Mouse (Mus musculus): ENCODE data around the gene Rnf145. TPM values are rescaled to one million over a fixed set of nuclear protein-coding genes. Genes with fewer than 3 reads are reported as not detected.
"Not testable (repeated sequence)": the region's sequence is repeated elsewhere in the genome, so short reads cannot be mapped to it uniquely, and the experiment has no call there.

Rnf145 gene
- polyA plus RNA-seq, 1 experiment: 43.3 TPM

DNA sequence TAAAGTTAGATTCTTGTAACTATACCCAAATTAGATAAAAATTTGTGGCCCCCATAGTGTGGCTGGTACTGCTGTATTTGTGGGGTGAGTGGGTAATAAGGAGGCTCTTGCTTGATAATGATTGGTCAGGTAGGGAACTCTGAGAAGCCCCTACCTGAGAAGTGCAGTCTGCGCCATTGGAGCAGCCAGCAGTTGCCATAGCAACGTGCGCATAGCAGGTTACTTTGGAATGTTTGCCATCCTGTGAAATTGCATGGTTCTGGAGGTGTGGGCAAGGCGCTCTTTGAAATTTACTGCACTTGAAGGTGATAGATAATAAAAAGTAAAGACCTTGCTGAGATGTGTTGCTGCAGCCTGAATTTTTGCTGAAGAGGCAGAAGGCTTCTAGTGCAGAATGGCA, 35.6 kb downstream of the Rnf145 start:
- no peak overlapping the region for H3K27ac ChIP-seq (ENCODE audit: insufficient read depth, low read depth, low read length)
- no peak for TF ChIP-seq CTCF (IDR thresholded peaks at IDR 0.05; ENCODE audit: low read depth, low read length)
- TF ChIP-seq POLR2A (IDR thresholded peaks at IDR 0.05; ENCODE audit: borderline replicate concordance, low read depth, low read length): no peak
- no peak overlapping the region for H3K4me3 ChIP-seq (ENCODE audit: insufficient read depth, low read length)
- H3K4me1 ChIP-seq (ENCODE audit: control insufficient read depth, insufficient read depth, low read length): no peaks in the 10 kb centered on the region

GRCm38 (mm10) chr11:44558521-44558920, 39.8 kb downstream of the Rnf145 start:
- no peak overlapping the region for H3K27ac ChIP-seq (ENCODE audit: insufficient read depth, low read depth, low read length)
- no peaks in the 10 kb centered on the region for H3K4me1 ChIP-seq (ENCODE audit: control insufficient read depth, insufficient read depth, low read length)
- TF ChIP-seq CTCF (IDR thresholded peaks at IDR 0.05; ENCODE audit: low read depth, low read length) (no peak), POLR2A (IDR thresholded peaks at IDR 0.05; ENCODE audit: borderline replicate concordance, low read depth, low read length) (no peak)
- H3K4me3 ChIP-seq (ENCODE audit: insufficient read depth, low read length): no peak overlapping the region

- no peak for TF ChIP-seq CTCF (IDR thresholded peaks at IDR 0.05; ENCODE audit: low read depth, low read length)
- no peak for TF ChIP-seq POLR2A (IDR thresholded peaks at IDR 0.05; ENCODE audit: borderline replicate concordance, low read depth, low read length)
- Histone ChIP-seq H3K27ac (ENCODE audit: insufficient read depth, low read depth, low read length) (no peak overlapping the region), H3K4me3 (ENCODE audit: insufficient read depth, low read length) (no peak overlapping the region), H3K4me1 (ENCODE audit: control insufficient read depth, insufficient read depth, low read length) (no peaks in the 10 kb centered on the region)
These were observed 40.7 kb downstream of the Rnf145 start for GRCm38 (mm10) chr11:44559466-44559865.

GRCm38 (mm10) chr11:44560396-44560795, 41.6 kb downstream of the Rnf145 start:
- Histone ChIP-seq H3K4me1 (ENCODE audit: control insufficient read depth, insufficient read depth, low read length) (no peaks in the 10 kb centered on the region), H3K4me3 (ENCODE audit: insufficient read depth, low read length) (no peak overlapping the region), H3K27ac (ENCODE audit: insufficient read depth, low read depth, low read length) (no peak overlapping the region)
- TF ChIP-seq POLR2A (IDR thresholded peaks at IDR 0.05; ENCODE audit: borderline replicate concordance, low read depth, low read length): no peak
- no peak for TF ChIP-seq CTCF (IDR thresholded peaks at IDR 0.05; ENCODE audit: low read depth, low read length)

- TF ChIP-seq CTCF (IDR thresholded peaks at IDR 0.05; ENCODE audit: low read depth, low read length) (no peak), POLR2A (IDR thresholded peaks at IDR 0.05; ENCODE audit: borderline replicate concordance, low read depth, low read length) (no peak)
- H3K4me1 ChIP-seq (ENCODE audit: control insufficient read depth, insufficient read depth, low read length): no peaks in the 10 kb centered on the region
- no peak overlapping the region for H3K4me3 ChIP-seq (ENCODE audit: insufficient read depth, low read length)
- no peak overlapping the region for H3K27ac ChIP-seq (ENCODE audit: insufficient read depth, low read depth, low read length)
These were observed 42.8 kb downstream of the Rnf145 start for GRCm38 (mm10) chr11:44561476-44562015.

DNA sequence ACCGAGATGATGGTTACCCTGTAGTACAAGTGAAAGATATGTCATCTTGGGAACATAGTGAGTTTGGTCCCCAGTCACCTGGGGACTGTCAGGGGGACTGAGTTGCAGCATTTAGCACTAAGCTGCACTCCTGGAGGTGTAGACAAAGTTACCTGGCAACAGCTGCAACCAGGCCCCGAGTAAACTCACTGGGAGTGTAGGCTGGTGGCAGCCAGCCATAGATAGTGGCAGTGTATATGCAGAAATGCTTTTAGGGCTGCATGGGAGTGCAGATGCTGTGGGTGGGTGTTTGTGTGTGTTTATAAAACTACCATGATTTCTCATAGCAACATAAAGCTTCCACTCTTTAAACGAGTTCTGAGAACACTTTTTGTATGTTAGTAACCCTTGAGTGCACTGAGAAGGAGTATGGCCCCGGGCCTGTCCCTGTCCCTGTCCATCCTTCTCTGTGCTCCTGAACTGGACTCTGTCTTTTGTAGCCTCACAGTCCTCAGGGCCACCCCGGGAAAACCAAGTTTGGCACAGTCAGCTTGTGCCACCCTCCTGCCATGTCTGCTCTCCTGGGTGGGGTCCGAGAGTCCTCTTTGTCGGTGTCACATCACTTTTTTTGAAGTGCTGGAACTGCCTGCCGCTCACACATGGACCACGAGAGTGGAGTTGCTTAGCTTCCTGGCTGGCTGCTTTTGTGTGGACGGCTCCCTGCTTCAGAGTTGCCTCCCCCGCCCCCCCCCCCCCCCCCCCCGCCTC, 43.8 kb downstream of the Rnf145 start:
- TF ChIP-seq POLR2A (IDR thresholded peaks at IDR 0.05; ENCODE audit: borderline replicate concordance, low read depth, low read length) (no peak), CTCF (IDR thresholded peaks at IDR 0.05; ENCODE audit: low read depth, low read length) (no peak)
- Histone ChIP-seq H3K4me3 (ENCODE audit: insufficient read depth, low read length) (no peak overlapping the region), H3K4me1 (ENCODE audit: control insufficient read depth, insufficient read depth, low read length) (no peaks in the 10 kb centered on the region), H3K27ac (ENCODE audit: insufficient read depth, low read depth, low read length) (no peak overlapping the region)

GRCm38 (mm10) chr11:44564245-44564864, 45.6 kb downstream of the Rnf145 start:
- peaks cover 2% of the 10 kb centered on the region; the same call in 1 of the 2 replicates for H3K4me1 ChIP-seq (ENCODE audit: control insufficient read depth, insufficient read depth, low read length)
- TF ChIP-seq POLR2A (IDR thresholded peaks at IDR 0.05; ENCODE audit: borderline replicate concordance, low read depth, low read length) (no peak), CTCF (IDR thresholded peaks at IDR 0.05; ENCODE audit: low read depth, low read length) (no peak)

GRCm38 (mm10) chr11:44564940-44565339, 46.2 kb downstream of the Rnf145 start:
- no peak for TF ChIP-seq POLR2A (IDR thresholded peaks at IDR 0.05; ENCODE audit: borderline replicate concordance, low read depth, low read length)
- no peak for TF ChIP-seq CTCF (IDR thresholded peaks at IDR 0.05; ENCODE audit: low read depth, low read length)
- Histone ChIP-seq H3K4me3 (ENCODE audit: insufficient read depth, low read length) (no peak overlapping the region), H3K27ac (ENCODE audit: insufficient read depth, low read depth, low read length) (no peak overlapping the region)

More at GRCm38 (mm10) chr11:44564245-44564864, 45.6 kb downstream of the Rnf145 start:
- Histone ChIP-seq H3K4me3 (ENCODE audit: insufficient read depth, low read length) (no peak overlapping the region), H3K27ac (ENCODE audit: insufficient read depth, low read depth, low read length) (no peak overlapping the region)

GRCm38 (mm10) chr11:44570336-44570735, 51.6 kb downstream of the Rnf145 start:
- H3K27ac ChIP-seq (ENCODE audit: insufficient read depth, low read depth, low read length); H3K4me1 ChIP-seq (ENCODE audit: control insufficient read depth, insufficient read depth, low read length); H3K4me3 ChIP-seq (ENCODE audit: insufficient read depth, low read length): not testable (repeated sequence)

More at GRCm38 (mm10) chr11:44564940-44565339, 46.2 kb downstream of the Rnf145 start:
- H3K4me1 ChIP-seq (ENCODE audit: control insufficient read depth, insufficient read depth, low read length): peaks cover 2% of the 10 kb centered on the region; the same call in 1 of the 2 replicates

DNA sequence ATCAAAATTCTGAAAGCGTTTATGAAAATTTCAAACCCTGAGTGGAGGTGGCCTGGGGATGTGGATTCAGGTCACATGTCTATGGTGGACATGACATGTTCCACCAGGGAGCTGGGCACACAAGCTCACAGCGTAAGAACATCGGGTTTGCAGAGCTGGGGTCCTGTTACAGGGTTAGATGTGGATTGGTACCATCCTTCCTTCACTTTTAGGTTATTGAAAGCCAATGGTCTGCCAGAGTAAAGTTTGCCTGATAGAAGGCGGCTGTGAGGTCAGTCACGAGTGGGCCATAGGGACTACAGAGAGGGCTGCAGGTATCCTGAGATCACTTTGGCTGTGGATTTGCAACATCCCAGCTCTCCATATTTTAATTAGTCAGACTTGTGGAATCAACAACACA, 54.0 kb downstream of the Rnf145 start:
- Histone ChIP-seq H3K27ac (ENCODE audit: insufficient read depth, low read depth, low read length) (no peak overlapping the region), H3K4me3 (ENCODE audit: insufficient read depth, low read length) (no peak overlapping the region), H3K4me1 (ENCODE audit: control insufficient read depth, insufficient read depth, low read length) (peaks cover 1% of the 10 kb centered on the region)
- TF ChIP-seq POLR2A (IDR thresholded peaks at IDR 0.05; ENCODE audit: borderline replicate concordance, low read depth, low read length) (no peak), CTCF (IDR thresholded peaks at IDR 0.05; ENCODE audit: low read depth, low read length) (no peak)
